Mouse (Mus musculus) mammary gland, adult 2 months (tissue): ENCODE results near the gene 4930544G11Rik. TPM values are rescaled to one million over a fixed set of nuclear protein-coding genes. Genes with fewer than 3 reads are reported as not detected.

ENCODE experiments used
- polyA plus RNA-seq: library from polyadenylated mRNA; depleted of rRNA; stranded (reverse); fragments of >200 nt; gene quantifications from 2 replicates; pipeline ENCODE4 v1.2.3, GENCODE M21; 2012; ENCODE audit warnings: low replicate concordance; rRNA removed

4930544G11Rik gene
- polyA plus RNA-seq, result not detected in 2 replicates

DNA sequence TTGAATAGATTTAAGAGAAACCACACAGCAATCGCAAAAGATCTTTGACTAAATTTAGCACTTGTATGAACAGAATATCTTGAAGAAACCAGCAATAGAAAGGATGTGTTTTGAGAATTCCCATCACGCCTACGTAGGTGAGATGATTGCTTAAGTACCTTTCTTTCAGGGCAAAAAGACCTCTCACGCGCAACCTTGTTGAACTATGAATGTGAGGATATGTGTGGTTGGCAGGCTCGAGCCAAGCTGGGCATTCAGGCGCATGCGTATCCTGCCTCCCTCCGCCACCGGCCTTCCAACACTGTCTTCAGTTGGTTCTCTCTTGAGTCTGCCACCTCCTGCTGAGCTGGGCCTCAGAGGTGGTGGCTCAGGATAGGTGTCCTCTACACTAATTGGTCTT is at the start of gene 4930544G11Rik:
Gene 4930544G11Rik, plus strand, starts transcription at position 301 of the 400 bp plus-strand sequence.

Other genes with a start within 250 kb of the 4930544G11Rik start
- gene Prdm5, start 173.6 kb upstream of the 4930544G11Rik start, polyA plus RNA-seq, result 0.86 and 2.4 TPM in 2 replicates